Mouse (Mus musculus) heart, embryonic 12.5 days (tissue): ENCODE results near the gene Zfp423. TPM values are rescaled to one million over a fixed set of nuclear protein-coding genes. Genes with fewer than 3 reads are reported as not detected.
A peak's percentile ranks its signal among the peaks of the same experiment; 100 is the strongest.

Experiments
- ATAC-seq: fragments of 200-750 bp; cut with Nextera tagmentation; 2 replicates; pipeline ENCODE4 v1.8.0; 2017; ENCODE audit warnings: moderate TSS enrichment, moderate library complexity; ENCODE audit not compliant: insufficient number of reproducible peaks, low FRiP score
- H3K27ac ChIP-seq: fragments of 300-500 bp; sonication (generic); 2 replicates; pipeline ENCODE4 v1.5.1; 2016; ENCODE audit warnings: mild to moderate bottlenecking, moderate library complexity; ENCODE audit not compliant: poor library complexity, severe bottlenecking
- H3K27me3 ChIP-seq: fragments of 300-500 bp; sonication (generic); replicated peaks from 2 replicates; pipeline ENCODE4 v1.6.1; 2016; ENCODE audit warnings: mild to moderate bottlenecking, moderate library complexity
- H3K36me3 ChIP-seq: fragments of 300-500 bp; sonication (generic); 2 replicates; pipeline ENCODE4 v1.6.1; 2016; ENCODE audit warnings: mild to moderate bottlenecking, moderate library complexity
- H3K4me1 ChIP-seq: fragments of 300-500 bp; sonication (generic); replicated peaks from 2 replicates; pipeline ENCODE4 v1.6.1; 2016; ENCODE audit warnings: mild to moderate bottlenecking
- H3K4me2 ChIP-seq: fragments of 300-500 bp; sonication (generic); 2 replicates; pipeline ENCODE4 v1.6.1; 2016; ENCODE audit warnings: mild to moderate bottlenecking, moderate library complexity
- H3K4me3 ChIP-seq: fragments of 300-500 bp; sonication (generic); 2 replicates; pipeline ENCODE4 v1.5.1; 2016; ENCODE audit warnings: mild to moderate bottlenecking
- H3K9ac ChIP-seq: fragments of 300-500 bp; sonication (generic); 2 replicates; pipeline ENCODE4 v1.6.1; 2016; ENCODE audit warnings: mild to moderate bottlenecking, moderate library complexity
- H3K9me3 ChIP-seq: fragments of 300-500 bp; sonication (generic); replicated peaks from 2 replicates; pipeline ENCODE4 v1.6.1; 2016; ENCODE audit warnings: mild to moderate bottlenecking, moderate library complexity
- WGBS: fragments of 180-500 bp; shearing (Covaris S2); methylation state at CpG from one replicate; pipeline ENCODE4 v1.1.7; 2016; 5-methylcytosine and 5-hydroxymethylcytosine counted together
- polyA plus RNA-seq: library from polyadenylated mRNA; unstranded; fragments of >200 nt; fragmentation: Nextera tagmentation; extraction: Ambion mirVana; gene quantifications from 2 replicates; pipeline ENCODE4 v1.2.1, GENCODE M21; 2016

Gene Zfp423
- polyA plus RNA-seq, 1 experiment from 2014 or later: 6.3 TPM

DNA sequence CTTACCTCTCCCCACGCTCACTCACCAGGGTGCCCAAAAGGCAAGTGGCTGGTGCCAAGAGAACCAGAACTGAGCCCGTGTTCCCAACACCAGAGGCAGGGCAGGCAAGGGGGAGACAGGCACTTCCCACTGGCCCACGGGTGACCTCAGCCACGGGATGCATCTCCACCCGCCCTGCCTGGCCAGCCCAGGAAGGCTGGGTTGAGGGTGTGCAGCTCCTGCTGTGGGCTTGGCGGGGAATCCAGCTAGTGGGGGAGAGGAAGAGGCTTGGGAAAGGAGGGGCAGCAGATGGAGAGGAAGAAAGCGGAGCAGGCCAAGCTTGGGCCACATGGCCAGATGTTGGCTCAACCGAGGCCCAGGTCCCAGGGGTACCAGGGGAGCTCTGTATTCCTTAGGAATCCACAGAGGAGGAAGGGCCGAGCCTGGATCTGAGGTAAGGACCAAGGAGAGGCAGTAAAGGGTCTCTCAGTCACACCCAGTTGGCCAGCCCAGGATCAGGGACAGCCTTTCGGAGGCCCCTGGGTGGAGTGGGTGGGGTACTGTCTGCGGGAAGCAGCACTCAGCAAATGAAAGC, 155.0 kb downstream of the Zfp423 start:
- no peak overlapping the region for H3K27ac ChIP-seq
- H3K4me2 ChIP-seq: no peak overlapping the region
- no peaks in the 10 kb centered on the region for H3K36me3 ChIP-seq
- H3K9ac ChIP-seq: no peak overlapping the region
- ATAC-seq: peak; percentile 47; the same call in 1 of the 2 replicates
- 35% methylated on average over 11 of the region's 11 CpGs for WGBS
- no peak overlapping the region for H3K4me3 ChIP-seq
- H3K4me1 ChIP-seq: peaks cover 19% of the 10 kb centered on the region; the same call in 1 of the 2 replicates
- no peaks in the 10 kb centered on the region for H3K27me3 ChIP-seq
- no peaks in the 10 kb centered on the region for H3K9me3 ChIP-seq

- no peaks in the 10 kb centered on the region for H3K36me3 ChIP-seq
- peaks cover 19% of the 10 kb centered on the region; the same call in 1 of the 2 replicates for H3K4me1 ChIP-seq
- no peak overlapping the region for H3K4me2 ChIP-seq
- no peak for ATAC-seq
- H3K27ac ChIP-seq: no peak overlapping the region
- H3K4me3 ChIP-seq: no peak overlapping the region
- no peaks in the 10 kb centered on the region for H3K27me3 ChIP-seq
- 56% methylated on average over 10 of the region's 10 CpGs for WGBS
- H3K9me3 ChIP-seq: no peaks in the 10 kb centered on the region
- no peak overlapping the region for H3K9ac ChIP-seq
Measured at GRCm38 (mm10) chr8:87803437-87803836, 156.0 kb downstream of the Zfp423 start.

DNA sequence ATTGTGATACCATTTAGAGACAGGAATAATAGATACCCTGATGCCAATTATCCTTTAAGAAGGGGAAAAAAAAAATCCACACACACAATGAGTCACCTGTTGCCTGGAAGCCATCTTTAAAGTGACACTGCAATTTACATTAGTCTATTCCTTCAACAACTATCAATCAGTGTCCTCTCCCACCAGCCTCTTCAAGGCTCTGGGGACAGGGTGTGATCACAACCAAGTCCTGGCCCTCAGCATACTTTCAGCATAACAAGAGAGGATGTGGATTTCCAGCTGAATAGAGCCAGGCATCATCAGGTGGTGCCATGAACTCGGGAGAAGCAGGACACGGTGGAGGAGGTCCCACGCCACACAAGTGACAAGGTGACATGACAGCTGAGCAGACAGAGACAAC, 156.8 kb downstream of the Zfp423 start:
- Histone ChIP-seq H3K27me3 (no peaks in the 10 kb centered on the region), H3K36me3 (no peaks in the 10 kb centered on the region), H3K4me3 (no peak overlapping the region), H3K27ac (no peak overlapping the region), H3K9me3 (no peaks in the 10 kb centered on the region), H3K4me1 (peaks cover 19% of the 10 kb centered on the region; the same call in 1 of the 2 replicates), H3K9ac (no peak overlapping the region), H3K4me2 (no peak overlapping the region)
- no peak for ATAC-seq
- 50% methylated on average over 3 of the region's 3 CpGs for WGBS

DNA sequence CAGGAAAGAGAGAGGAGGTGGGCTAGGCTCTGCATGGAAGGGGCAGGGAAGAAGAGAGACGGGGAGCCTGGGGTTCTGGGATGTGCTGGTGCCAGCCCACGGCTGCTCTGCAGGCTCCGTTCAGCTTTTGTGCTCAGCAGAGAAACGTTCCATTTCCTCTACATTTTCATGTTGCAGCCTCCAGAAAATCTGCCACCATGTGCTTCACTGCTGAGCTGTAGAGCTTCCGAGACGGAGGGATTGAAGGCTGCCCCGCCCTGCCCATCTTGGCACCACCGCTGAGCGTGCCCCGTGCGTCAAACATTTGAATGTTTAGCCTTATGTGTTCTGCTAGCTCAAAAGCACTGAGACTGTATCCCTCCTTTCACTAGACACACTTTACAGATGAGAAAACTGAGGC, 159.3 kb downstream of the Zfp423 start:
- Histone ChIP-seq H3K4me3 (no peak overlapping the region), H3K9me3 (no peaks in the 10 kb centered on the region), H3K9ac (no peak overlapping the region), H3K4me2 (no peak overlapping the region), H3K27ac (no peak overlapping the region), H3K27me3 (no peaks in the 10 kb centered on the region), H3K36me3 (no peaks in the 10 kb centered on the region), H3K4me1 (peaks cover 15% of the 10 kb centered on the region; the same call in 1 of the 2 replicates)
- 78% methylated on average over 11 of the region's 11 CpGs for WGBS
- ATAC-seq: no peak

- H3K4me1 ChIP-seq: peaks cover 2% of the 10 kb centered on the region
- no peak overlapping the region for H3K4me2 ChIP-seq
- no peak overlapping the region for H3K9ac ChIP-seq
- no peak overlapping the region for H3K4me3 ChIP-seq
- no peaks in the 10 kb centered on the region for H3K9me3 ChIP-seq
- no peak for ATAC-seq
- H3K36me3 ChIP-seq: no peaks in the 10 kb centered on the region
- WGBS: 71% methylated on average over 7 of the region's 7 CpGs
- no peak overlapping the region for H3K27ac ChIP-seq
- H3K27me3 ChIP-seq: no peaks in the 10 kb centered on the region
Measured at GRCm38 (mm10) chr8:87796234-87796633, 163.2 kb downstream of the Zfp423 start.

DNA sequence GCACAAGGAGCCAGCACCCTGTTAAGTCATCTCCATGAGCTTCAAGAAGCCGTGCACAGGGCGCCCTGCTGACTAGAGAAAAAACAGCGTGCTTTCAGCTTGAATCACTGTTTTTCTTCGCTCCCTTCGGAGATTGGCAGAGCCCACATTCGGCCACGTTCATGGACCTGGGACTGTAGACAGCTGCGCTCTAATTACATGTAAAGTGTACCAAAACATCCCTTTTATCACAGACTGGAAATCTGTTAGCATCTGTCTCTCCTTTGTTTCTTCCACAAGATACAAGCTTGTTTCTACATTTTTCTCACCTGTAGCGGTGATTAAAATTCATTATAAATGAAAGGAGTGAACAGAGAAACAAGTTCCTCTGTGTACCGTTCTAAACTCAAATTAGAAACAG, 164.8 kb downstream of the Zfp423 start:
- 76% methylated on average over 10 of the region's 10 CpGs for WGBS
- no peak overlapping the region for H3K4me3 ChIP-seq
- no peak overlapping the region for H3K4me2 ChIP-seq
- no peaks in the 10 kb centered on the region for H3K36me3 ChIP-seq
- H3K9ac ChIP-seq: no peak overlapping the region
- H3K4me1 ChIP-seq: peaks cover 13% of the 10 kb centered on the region
- H3K27ac ChIP-seq: no peak overlapping the region
- ATAC-seq: no peak
- H3K9me3 ChIP-seq: no peaks in the 10 kb centered on the region
- no peaks in the 10 kb centered on the region for H3K27me3 ChIP-seq

- Histone ChIP-seq H3K4me2 (no peak overlapping the region), H3K9ac (no peak overlapping the region), H3K4me3 (no peak overlapping the region), H3K4me1 (peaks cover 13% of the 10 kb centered on the region), H3K36me3 (no peaks in the 10 kb centered on the region), H3K27me3 (no peaks in the 10 kb centered on the region), H3K27ac (0 out of 2 replicates have a peak overlapping the region, but pooled peaks have one; percentile 16), H3K9me3 (no peaks in the 10 kb centered on the region)
- peak; percentile 51; the same call in 1 of the 2 replicates for ATAC-seq
- 51% methylated on average over 6 of the region's 6 CpGs for WGBS
Measured at GRCm38 (mm10) chr8:87791103-87791502, 168.3 kb downstream of the Zfp423 start.

DNA sequence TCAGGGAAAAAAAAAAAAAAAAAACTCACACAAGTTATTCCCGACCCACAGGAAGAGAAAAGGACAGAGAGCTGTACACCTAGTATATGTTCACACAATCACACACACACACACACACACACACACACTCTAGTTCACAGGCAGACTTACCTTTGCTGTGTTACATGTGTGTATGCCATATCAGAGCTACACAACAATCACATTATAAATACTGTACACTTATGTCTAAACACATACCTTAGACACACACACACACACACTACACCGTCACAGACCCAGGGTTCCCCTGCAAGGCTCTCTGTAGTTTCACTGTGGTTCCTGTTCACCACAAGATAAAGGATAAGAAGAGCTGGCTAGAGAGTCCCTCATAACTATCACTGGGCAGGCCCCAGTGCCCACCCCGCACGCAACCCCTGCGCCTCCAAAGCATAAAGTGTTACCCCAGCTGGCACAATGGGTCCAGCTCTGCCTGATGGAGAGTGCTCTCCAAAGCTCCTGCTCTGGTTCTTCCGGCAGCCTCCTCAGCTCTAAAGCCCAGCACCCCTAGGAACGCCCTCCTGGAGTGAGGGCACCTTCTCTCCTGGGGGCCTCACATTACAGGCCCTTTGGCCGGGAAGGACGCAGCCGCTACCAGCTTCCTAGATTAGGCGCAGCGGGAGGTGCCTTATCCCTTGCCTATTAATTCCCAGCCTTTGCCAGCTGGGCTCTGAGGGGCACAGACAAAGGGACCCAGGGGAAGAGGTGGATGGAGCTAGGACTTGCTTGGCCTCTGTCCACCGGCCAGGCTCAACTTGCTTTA, 174.6 kb downstream of the Zfp423 start:
- no peak overlapping the region for H3K27ac ChIP-seq
- ATAC-seq: no peak
- no peak overlapping the region for H3K4me3 ChIP-seq
- H3K27me3 ChIP-seq: no peaks in the 10 kb centered on the region
- peaks cover 22% of the 10 kb centered on the region for H3K4me1 ChIP-seq
- 68% methylated on average over 13 of the region's 13 CpGs for WGBS
- H3K9ac ChIP-seq: no peak overlapping the region
- peaks cover 28% of the 10 kb centered on the region for H3K36me3 ChIP-seq
- H3K4me2 ChIP-seq: no peak overlapping the region
- no peaks in the 10 kb centered on the region for H3K9me3 ChIP-seq

GRCm38 (mm10) chr8:87784227-87784626, 175.2 kb downstream of the Zfp423 start:
- Histone ChIP-seq H3K9me3 (no peaks in the 10 kb centered on the region), H3K27me3 (no peaks in the 10 kb centered on the region), H3K4me1 (peaks cover 22% of the 10 kb centered on the region), H3K27ac (no peak overlapping the region), H3K4me3 (no peak overlapping the region), H3K9ac (no peak overlapping the region), H3K36me3 (peaks cover 28% of the 10 kb centered on the region), H3K4me2 (no peak overlapping the region)
- ATAC-seq: no peak
- WGBS: 56% methylated on average over 13 of the region's 13 CpGs

- no peaks in the 10 kb centered on the region for H3K27me3 ChIP-seq
- no peaks in the 10 kb centered on the region for H3K9me3 ChIP-seq
- no peak overlapping the region for H3K4me3 ChIP-seq
- H3K36me3 ChIP-seq: peaks cover 28% of the 10 kb centered on the region
- H3K4me2 ChIP-seq: no peak overlapping the region
- peaks cover 22% of the 10 kb centered on the region for H3K4me1 ChIP-seq
- WGBS: 52% methylated on average over 15 of the region's 15 CpGs
- H3K27ac ChIP-seq: no peak overlapping the region
- H3K9ac ChIP-seq: no peak overlapping the region
- peak; percentile 46 for ATAC-seq
Measured at GRCm38 (mm10) chr8:87783198-87783597, 176.2 kb downstream of the Zfp423 start.

- Histone ChIP-seq H3K27ac (no peak overlapping the region), H3K9me3 (no peaks in the 10 kb centered on the region), H3K4me2 (no peak overlapping the region), H3K4me3 (no peak overlapping the region), H3K9ac (no peak overlapping the region), H3K36me3 (peaks cover 25% of the 10 kb centered on the region), H3K27me3 (no peaks in the 10 kb centered on the region), H3K4me1 (peaks cover 7% of the 10 kb centered on the region; the same call in 1 of the 2 replicates)
- no peak for ATAC-seq
- WGBS: 76% methylated on average over 8 of the region's 8 CpGs
Measured at GRCm38 (mm10) chr8:87777586-87777985, 181.8 kb downstream of the Zfp423 start.
